In genomic region chr1:136116183-136116582, GRCm38 (mm10) we compare ENCODE assay signal across 8 mouse cellular contexts. TPM values are rescaled to one million over a fixed set of nuclear protein-coding genes. Genes with fewer than 3 reads are reported as not detected.
DNase-seq lines count a peak whose midpoint lies in the region; ATAC-seq and TF ChIP-seq lines count a peak whose summit lies in the region.

No protein-coding gene starts in this region.

- H3K27ac ChIP-seq in forebrain, embryonic 11.5 days (ENCODE audit: low read depth, low read length): no peak overlapping the region
- H3K27ac ChIP-seq in forebrain, embryonic 13.5 days: no peak overlapping the region
- H3K27ac ChIP-seq in liver, embryonic 11.5 days (ENCODE audit: low read depth, low read length): no peak overlapping the region
- H3K27ac ChIP-seq in forebrain, postnatal 0 days (ENCODE audit: low read depth, low read length): no peak overlapping the region

- WGBS in forebrain, embryonic 11.5 days: 32% methylated on average over 3 of the region's 3 CpGs
- 37% methylated on average over 3 of the region's 3 CpGs for WGBS in forebrain, embryonic 13.5 days
- 12% methylated on average over 3 of the region's 3 CpGs for WGBS in liver, embryonic 11.5 days
- 33% methylated on average over 3 of the region's 3 CpGs for WGBS in forebrain, postnatal 0 days

- DNase-seq in forebrain, embryonic 11.5 days (ENCODE audit: low spot score): peak; percentile 74
- DNase-seq in liver (peak; percentile 68), ZHBTc4 (ENCODE audit: low read depth, low spot score) (peak; percentile 68)
- DNase-seq in liver, embryonic 11.5 days (ENCODE audit: low spot score): no peak
- DNase-seq in forebrain, postnatal 0 days: peak; percentile 35
- DNase-seq in testis, postnatal 10 days (ENCODE audit: low spot score): peak; percentile 78

- H3K4me1 ChIP-seq in forebrain, embryonic 11.5 days (replicated peaks; ENCODE audit: control insufficient read depth, insufficient read depth, low read length): no peaks in the 10 kb centered on the region; the same call in 1 of the 2 replicates
- H3K4me1 ChIP-seq in forebrain, embryonic 13.5 days: peaks cover 19% of the 10 kb centered on the region
- H3K4me1 ChIP-seq in liver, embryonic 11.5 days (replicated peaks; ENCODE audit: control insufficient read depth, insufficient read depth, low read length): peaks cover 16% of the 10 kb centered on the region
- H3K4me1 ChIP-seq in forebrain, postnatal 0 days (ENCODE audit: insufficient read depth): 0 out of 2 replicates have a peak, but pooled peaks cover 8% of the 10 kb centered on the region

- H3K9ac ChIP-seq in forebrain, embryonic 11.5 days (ENCODE audit: low read length): no peak overlapping the region
- H3K9ac ChIP-seq in forebrain, embryonic 13.5 days: no peak overlapping the region
- H3K9ac ChIP-seq in liver, embryonic 11.5 days (ENCODE audit: low read depth, low read length): no peak overlapping the region
- H3K9ac ChIP-seq in forebrain, postnatal 0 days: no peak overlapping the region

- no peaks in the 10 kb centered on the region for H3K27me3 ChIP-seq in forebrain, embryonic 11.5 days (ENCODE audit: control insufficient read depth, insufficient read depth, low read length)
- no peaks in the 10 kb centered on the region for H3K27me3 ChIP-seq in forebrain, embryonic 13.5 days
- H3K27me3 ChIP-seq in liver, embryonic 11.5 days (replicated peaks; ENCODE audit: control insufficient read depth, insufficient read depth, low read length): no peaks in the 10 kb centered on the region; the same call in 1 of the 2 replicates
- no peaks in the 10 kb centered on the region for H3K27me3 ChIP-seq in forebrain, postnatal 0 days (ENCODE audit: insufficient read depth, low read length)

- TF ChIP-seq CTCF in forebrain, postnatal 0 days (IDR thresholded peaks at IDR 0.05; ENCODE audit: low read depth): peak; percentile 65

- H3K4me2 ChIP-seq in forebrain, embryonic 11.5 days (ENCODE audit: low read depth, low read length, severe bottlenecking): no peak overlapping the region
- H3K4me2 ChIP-seq in forebrain, embryonic 13.5 days: no peak overlapping the region
- H3K4me2 ChIP-seq in liver, embryonic 11.5 days: no peak overlapping the region
- no peak overlapping the region for H3K4me2 ChIP-seq in forebrain, postnatal 0 days (ENCODE audit: low read depth)

- ATAC-seq in forebrain, embryonic 11.5 days (replicated peaks; ENCODE audit: low FRiP score): no peak
- no peak for ATAC-seq in forebrain, embryonic 13.5 days
- ATAC-seq in liver, embryonic 11.5 days (replicated peaks; ENCODE audit: low FRiP score): no peak
- ATAC-seq in forebrain, postnatal 0 days: 0 out of 2 replicates have a peak, but pooled peaks have one; percentile 9
- peak; percentile 70 for ATAC-seq in megakaryocyte progenitor cell, adult 5-6 weeks (replicated peaks; ENCODE audit: poor library complexity)

- no peaks in the 10 kb centered on the region for H3K36me3 ChIP-seq in forebrain, embryonic 11.5 days (ENCODE audit: control insufficient read depth, insufficient read depth, low read length)
- no peaks in the 10 kb centered on the region for H3K36me3 ChIP-seq in forebrain, embryonic 13.5 days (ENCODE audit: poor library complexity, severe bottlenecking)
- H3K36me3 ChIP-seq in liver, embryonic 11.5 days (ENCODE audit: control insufficient read depth, insufficient read depth, low read length): no peaks in the 10 kb centered on the region
- no peaks in the 10 kb centered on the region for H3K36me3 ChIP-seq in forebrain, postnatal 0 days (ENCODE audit: insufficient read depth)

- H3K4me3 ChIP-seq in forebrain, embryonic 11.5 days (ENCODE audit: low read depth, low read length): no peak overlapping the region
- no peak overlapping the region for H3K4me3 ChIP-seq in forebrain, embryonic 13.5 days
- H3K4me3 ChIP-seq in liver, embryonic 11.5 days (ENCODE audit: low read depth, low read length): no peak overlapping the region
- H3K4me3 ChIP-seq in forebrain, postnatal 0 days (ENCODE audit: low read depth, low read length): no peak overlapping the region

- no peaks in the 10 kb centered on the region for H3K9me3 ChIP-seq in forebrain, embryonic 11.5 days (ENCODE audit: control insufficient read depth, low read length)
- no peaks in the 10 kb centered on the region for H3K9me3 ChIP-seq in forebrain, embryonic 13.5 days (replicated peaks)
- no peaks in the 10 kb centered on the region for H3K9me3 ChIP-seq in liver, embryonic 11.5 days (ENCODE audit: control insufficient read depth, low read length)
- no peaks in the 10 kb centered on the region for H3K9me3 ChIP-seq in forebrain, postnatal 0 days (ENCODE audit: low read length)

RNA-seq across cellular contexts. Expression of gene Kif21b, which starts 15.0 kb away (rescaled TPM):
- 16.4 and 19.1 TPM in 2 replicates for polyA plus RNA-seq in forebrain, embryonic 11.5 days (2014; fragmentation: Nextera tagmentation; extraction: Ambion mirVana)
- polyA plus RNA-seq in forebrain, embryonic 13.5 days (2015; fragmentation: Nextera tagmentation; extraction: Ambion mirVana): 43.4 and 45.5 TPM in 2 replicates
- 3.6 and 4.8 TPM in 2 replicates for polyA plus RNA-seq in liver, embryonic 11.5 days (2014; fragmentation: Nextera tagmentation; extraction: Ambion mirVana)
- 120 and 135 TPM in 2 replicates for total RNA-seq in forebrain, postnatal 0 days (2014; rRNA removed)
- 24.8 and 29.2 TPM in 2 replicates for polyA plus RNA-seq in forebrain, postnatal 0 days (2015; fragmentation: Nextera tagmentation; extraction: Ambion mirVana)
- total RNA-seq in megakaryocyte progenitor cell, adult 5-6 weeks (2015): 7.7 and 8.6 TPM in 2 replicates
- 8.0 and 10.3 TPM in 2 replicates for total RNA-seq in megakaryocyte progenitor cell, adult 5-6 weeks (2017)

Comparison
In these comparisons a context has a peak if more than half of its experiments do, and no peak if none do; other contexts are left out.
1. ATAC-seq: peak in forebrain, postnatal 0 days (single experiment) and megakaryocyte progenitor cell, adult 5-6 weeks (single experiment); none in forebrain, embryonic 11.5 days (single experiment), forebrain, embryonic 13.5 days (single experiment) and liver, embryonic 11.5 days (single experiment).